Mouse (Mus musculus) adrenal gland, adult 8-10 months (tissue): ENCODE measurements around the gene Ephb1. TPM values are rescaled to one million over a fixed set of nuclear protein-coding genes. Genes with fewer than 3 reads are reported as not detected.

Source experiments
- DNase-seq: peaks from one replicate; pipeline ENCODE4 v3.0.0; 2022
- microRNA-seq, 2 experiments: library from miRNA; unstranded; fragments of <30 nt; microRNA quantifications; one replicate each; pipeline ENCODE4 v1.2.0; 2022
- total RNA-seq, 4 experiments: library from RNA; stranded (reverse); gene quantifications; 2 replicates each; pipeline ENCODE4 v1.2.4; 2022

The Ephb1 gene
- total RNA-seq, 4 experiments from 2014 or later: 1.2 to 3.1 (median 2.0) TPM

GRCm38 (mm10) chr9:101903406-101903805 lies 451.1 kb downstream of the Ephb1 start:
- DNase-seq: no peak

- no peak for DNase-seq
Observed at GRCm38 (mm10) chr9:101897851-101898250, 456.6 kb downstream of the Ephb1 start.

- no peak for DNase-seq
Observed at GRCm38 (mm10) chr9:101883295-101883694, 471.2 kb downstream of the Ephb1 start.

DNA sequence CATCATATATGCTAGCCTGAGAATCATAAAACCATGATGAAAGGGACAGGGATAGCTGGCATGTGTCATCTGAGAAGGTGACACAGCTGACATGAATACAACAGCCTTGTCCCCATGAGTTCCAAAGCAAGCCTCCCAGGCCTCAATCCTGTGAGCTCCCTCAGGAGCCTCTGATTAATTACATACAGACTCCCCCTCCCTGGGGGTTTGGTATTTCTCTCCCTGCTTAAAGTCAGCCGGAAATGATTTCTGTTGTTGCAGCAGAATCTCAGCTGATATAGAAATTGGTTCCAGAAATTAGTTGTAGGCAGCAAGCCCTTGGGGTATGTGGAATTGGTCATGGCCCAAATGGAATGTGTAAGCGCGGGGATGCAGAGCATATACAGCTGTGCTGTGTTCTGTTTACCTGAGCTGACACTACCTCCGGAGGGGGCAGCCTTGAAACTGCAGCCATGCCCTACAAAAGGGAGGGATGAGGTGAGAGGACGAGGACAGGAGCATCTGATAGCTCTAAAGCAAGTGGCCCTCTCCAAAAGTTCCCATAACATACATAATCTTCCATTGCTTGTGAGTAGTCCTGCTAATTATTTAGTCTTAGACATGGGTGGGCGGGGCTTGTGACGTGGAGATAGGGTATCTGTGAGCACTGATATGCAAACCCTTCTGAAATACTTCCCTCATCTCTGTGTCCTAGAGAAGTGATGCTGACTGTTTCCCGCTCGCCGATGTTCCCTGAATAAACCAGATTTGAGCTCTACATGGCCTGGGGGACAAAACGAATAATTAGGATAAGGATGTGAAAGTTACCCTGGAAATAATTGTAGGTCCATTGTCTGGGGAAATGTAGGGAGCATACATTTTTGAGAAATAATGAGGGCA lies 477.1 kb downstream of the Ephb1 start:
- no peak for DNase-seq

DNA sequence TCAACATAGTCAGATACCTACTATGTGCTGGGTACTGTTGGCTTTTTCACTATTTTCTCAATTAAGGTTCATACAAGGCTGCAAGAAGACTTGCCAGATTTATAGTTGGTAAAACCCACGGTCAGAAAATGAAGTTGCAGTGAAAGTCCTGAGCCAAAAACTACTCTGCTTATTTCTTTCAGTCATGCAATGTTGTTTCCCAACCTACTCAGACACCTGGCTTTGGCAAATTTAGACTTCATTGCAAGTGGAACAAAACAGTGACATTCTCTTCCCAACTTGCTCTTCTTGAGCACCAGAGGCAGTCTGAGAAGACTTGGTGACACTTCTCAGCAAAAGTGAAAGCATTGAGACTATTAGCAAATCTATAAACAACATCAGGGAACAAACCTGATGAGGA lies 479.2 kb downstream of the Ephb1 start:
- no peak for DNase-seq

Small RNA genes within 50 kb of the gene (microRNA-seq; reads per million reads assigned to microRNA genes)
- 0 reads per million in 2 experiments for gene Mir7243

Other genes with a start within 250 kb of the Ephb1 start
- 1 to 10 TPM in 1 of 4 experiments, under 1 TPM in 3; 0.56 to 1.9 (median 0.72) TPM for gene Ky, start 151.1 kb upstream of the Ephb1 start, total RNA-seq